Mouse (Mus musculus) cerebral cortex, adult 2 months (tissue): ENCODE data around the gene Palm2.

Experiments
- WGBS: fragments of 180-500 bp; shearing (Covaris S2); methylation state at CpG from one replicate; pipeline ENCODE4 v1.1.7; 2018; 5-methylcytosine and 5-hydroxymethylcytosine counted together

The Palm2 gene

DNA sequence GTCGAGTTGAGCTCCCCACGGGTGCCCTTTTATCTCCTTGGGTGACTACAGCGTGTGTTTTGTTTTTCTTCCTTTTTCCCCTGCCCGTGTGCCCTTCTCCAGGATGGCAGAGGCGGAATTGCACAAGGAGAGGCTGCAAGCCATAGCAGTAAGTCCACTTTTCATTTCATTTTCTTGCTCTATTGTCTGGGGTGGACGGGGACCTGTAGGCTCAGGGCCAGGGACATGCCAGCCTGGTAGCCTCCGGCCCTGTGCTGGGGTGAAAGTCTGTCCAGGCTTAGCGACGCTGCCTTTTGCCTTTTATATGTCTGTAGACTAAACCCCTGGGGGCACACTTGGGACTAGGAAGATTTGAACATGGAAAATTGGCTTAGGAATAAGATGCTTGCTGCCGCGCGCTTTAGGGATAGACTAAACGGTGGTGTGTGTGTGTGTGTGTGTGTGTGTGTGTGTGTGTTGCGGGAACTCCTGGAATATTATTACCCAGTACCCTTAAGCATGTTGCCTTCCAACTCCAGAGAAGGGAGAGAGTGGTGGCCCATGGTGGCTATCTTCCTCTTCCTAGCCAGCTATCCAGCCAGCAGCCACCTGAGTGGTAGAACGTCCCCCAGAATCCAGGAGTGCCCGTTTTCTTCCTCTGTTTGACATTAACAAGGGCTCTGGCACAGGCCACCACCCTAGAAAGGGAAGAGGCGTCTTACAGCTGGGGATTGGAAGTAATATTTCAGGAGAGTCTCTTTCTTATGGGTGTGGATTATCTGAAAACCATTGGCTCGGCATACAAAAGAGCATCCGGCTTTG is 134.4 kb downstream of the Palm2 start:
- WGBS = 41% methylated on average over 19 of the region's 19 CpGs

DNA sequence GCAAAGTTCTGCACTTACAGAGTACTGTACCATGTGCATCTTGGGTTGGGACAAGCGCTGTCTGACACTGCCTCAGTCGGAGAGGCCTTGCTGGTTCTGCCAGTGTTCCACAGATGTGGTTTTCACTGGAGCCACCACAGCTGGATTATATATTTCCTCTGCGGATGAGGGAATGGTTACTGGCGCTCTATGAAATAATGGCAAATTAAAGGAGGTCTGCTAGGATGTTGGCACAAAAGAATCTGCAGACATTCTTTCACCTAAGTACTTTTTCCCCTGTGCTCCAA is 135.0 kb downstream of the Palm2 start:
- 93% methylated on average over 4 of the region's 4 CpGs for WGBS

DNA sequence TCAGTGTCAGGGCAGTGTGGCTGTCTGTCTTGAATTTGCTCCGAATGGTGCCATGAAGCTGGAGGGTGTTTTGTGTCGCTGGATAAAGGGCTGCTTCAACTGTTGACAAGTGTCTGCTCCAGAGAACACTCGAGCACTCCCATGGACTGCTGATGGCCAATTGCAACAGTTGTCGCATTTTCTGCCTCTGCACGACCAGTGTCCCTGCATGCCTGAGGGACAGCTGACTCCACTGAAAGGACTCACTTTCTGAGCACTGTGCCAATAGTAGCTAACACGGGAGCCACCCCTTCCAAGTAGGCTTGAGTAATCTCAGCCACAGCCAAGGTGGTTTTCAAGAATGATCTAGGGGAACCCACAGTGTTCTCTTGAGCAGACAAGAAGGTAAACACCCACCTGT is 135.7 kb downstream of the Palm2 start:
- 72% methylated on average over 6 of the region's 6 CpGs for WGBS

DNA sequence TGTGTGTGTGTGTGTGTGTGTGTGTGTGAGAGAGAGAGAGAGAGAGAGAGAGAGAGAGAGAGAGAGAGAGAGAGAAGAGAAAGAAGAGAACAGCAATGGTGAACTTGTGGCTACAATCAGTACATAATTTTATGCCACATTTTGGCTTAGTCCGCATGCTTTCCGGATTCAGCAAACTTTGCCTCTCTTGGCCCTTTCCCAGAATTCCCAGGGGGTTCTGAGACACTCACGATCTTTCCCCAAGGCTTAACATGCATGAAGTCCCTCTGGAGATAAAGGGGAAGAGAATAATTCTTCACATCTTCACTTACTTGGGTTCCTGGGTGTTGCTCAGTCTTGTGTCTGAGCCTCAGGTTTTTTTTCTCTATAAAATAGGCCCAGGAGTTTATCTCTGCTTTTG is 136.2 kb downstream of the Palm2 start:
- 72% methylated on average over 3 of the region's 3 CpGs for WGBS

DNA sequence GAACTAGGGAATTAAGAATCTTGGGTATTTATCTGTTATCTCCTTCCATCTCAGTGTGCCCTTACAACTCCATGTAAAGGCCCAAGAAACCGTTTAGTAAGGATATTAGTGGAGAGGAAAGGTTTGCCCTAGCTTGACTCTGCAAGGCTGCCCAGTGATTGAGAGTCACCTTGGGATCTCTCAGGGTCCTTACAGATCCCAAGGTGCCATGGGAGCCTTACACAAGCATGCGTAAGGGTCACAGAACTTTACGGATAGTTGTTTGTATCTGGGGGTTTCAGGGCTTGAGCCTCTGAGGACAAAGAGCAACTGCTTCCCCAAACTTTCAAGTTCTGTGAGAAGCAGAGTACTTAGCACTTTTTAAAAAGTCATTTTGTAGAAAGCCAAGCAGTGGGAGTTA is 140.1 kb downstream of the Palm2 start:
- WGBS = 95% methylated on average over 3 of the region's 3 CpGs

DNA sequence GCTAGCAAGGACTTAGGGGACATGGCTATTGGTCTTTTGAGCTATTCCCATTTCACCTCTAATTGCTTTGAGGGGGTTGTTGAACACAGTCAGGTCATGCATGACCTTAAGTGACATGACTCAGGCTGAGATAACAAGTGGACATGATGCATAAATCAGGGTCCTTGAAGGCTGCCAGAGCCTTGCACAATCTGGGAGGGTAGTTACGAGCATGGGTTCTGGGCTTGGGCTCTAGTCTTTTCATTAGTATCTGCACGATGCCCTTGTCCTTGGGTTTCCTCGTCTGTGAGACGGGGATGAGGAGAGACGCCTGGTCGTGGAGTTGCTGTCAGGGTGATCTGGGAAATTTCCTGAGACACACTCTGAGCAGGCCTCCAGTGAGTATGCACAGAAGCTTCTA is 140.6 kb downstream of the Palm2 start:
- WGBS = 77% methylated on average over 6 of the region's 6 CpGs

DNA sequence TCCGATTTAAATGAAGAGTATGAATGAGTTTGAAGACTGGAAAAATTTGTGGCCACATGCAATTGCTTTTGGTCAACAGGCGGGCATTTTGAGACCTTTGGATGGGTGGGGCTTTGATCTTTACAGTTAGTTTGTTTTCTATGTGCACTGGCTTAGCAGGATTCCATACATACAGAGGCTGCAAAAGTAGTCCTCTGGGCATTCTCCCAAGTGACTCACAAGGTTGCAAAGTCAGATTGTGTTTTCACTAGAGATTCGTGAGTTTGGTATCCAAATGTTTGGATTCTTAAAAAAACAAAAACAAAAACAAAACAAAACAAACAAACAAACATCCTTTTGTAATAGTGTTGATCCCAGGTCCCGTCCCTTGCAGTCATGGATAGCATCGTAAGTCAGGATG is 141.6 kb downstream of the Palm2 start:
- WGBS = 72% methylated on average over 5 of the region's 5 CpGs

DNA sequence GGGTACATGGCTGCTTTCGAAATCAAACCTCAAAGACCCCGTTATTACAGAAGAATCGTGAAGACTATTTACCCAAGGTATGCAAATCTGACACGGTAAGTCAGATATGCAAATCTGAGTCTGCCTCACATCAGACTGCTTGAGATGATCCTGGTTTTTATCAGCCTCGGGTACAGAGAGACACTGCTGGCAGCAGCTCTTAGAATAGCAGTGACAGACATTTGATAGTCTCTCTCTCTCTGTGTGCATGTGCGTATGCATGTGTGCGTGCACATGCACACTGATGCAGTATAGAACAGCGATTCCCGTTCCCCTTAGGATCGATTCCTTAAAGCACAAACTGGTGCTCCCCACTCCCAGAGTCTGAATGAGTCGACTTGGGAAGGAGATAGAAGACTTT is 142.0 kb downstream of the Palm2 start:
- 71% methylated on average over 11 of the region's 11 CpGs for WGBS

DNA sequence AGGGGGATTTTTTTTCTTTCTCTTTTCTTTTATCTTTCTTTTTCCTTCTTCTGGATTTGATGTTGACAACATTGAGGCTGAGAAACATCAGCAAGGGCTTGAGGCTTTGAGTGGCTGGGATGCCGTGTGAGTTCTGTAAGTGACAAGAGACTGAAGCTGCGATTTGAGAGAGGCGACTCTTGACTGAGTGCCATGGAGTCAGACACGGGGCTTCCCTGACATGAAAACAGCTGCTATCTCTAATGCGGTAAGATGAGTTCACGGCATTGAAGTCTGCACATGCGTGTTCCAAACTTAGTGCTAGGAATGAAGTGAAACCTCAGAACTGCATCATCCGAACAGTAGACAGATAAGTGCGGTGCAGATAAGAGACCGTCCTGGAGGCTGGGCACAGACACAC is 145.6 kb downstream of the Palm2 start:
- 78% methylated on average over 10 of the region's 10 CpGs for WGBS

DNA sequence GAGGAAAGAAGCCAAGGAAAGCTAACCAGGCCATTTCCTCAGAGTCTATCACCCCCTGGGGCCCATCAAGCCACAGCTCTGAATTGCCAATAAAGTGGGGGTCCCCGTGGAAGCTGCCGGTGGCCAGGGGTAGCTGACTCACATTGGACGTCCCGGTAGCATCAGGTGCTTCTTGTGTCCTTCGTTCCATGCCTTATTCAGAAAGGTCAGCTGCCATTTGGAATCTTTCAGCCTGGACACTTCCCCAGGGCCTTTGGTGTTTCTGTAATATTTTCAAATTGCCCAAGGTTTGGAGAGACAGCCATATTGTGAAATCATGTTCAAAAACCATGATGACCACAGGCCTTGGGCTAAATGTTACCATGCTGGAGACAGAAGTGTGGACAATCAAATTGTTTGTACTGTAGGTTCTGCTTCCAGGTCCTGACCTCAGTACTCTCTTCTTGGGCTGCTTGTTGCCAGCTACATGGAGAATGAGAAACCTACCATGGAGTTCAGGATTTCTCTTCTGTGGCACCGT is 151.3 kb downstream of the Palm2 start:
- WGBS = 95% methylated on average over 6 of the region's 6 CpGs

DNA sequence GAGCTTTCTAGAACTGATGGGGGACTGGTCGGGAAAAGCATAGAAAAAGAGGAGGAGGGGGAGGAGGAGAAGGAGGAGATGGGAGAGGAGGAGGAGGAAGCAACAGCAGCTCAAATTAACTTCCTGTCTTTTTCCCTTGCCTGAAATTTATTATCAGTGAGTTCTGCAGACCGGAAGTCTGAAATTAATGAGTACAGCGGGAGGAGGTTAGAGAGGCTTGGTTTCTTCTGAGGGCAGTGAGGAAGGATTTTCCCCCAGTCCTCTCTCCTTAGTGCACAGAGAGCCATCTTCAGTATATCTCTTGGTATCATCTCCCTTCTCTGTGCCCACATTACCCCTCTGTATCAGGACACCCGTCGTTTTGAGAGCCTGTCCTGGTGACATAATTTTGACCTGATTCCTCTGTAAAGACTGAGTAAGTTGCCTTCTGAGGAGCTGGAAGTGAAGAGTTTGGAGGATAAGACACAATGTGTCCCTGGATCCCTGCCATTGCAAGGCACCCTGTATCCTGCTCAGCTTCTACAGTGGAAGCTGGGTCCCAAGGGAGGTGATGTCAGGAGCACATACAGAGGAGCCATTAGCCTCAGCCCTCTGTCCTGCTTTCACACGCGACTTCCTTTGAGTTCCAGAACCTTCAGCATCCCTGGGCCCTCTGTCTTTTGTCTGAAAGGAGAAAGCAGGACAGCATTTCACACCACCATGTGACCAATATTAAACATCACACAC is 153.0 kb downstream of the Palm2 start:
- WGBS = 69% methylated on average over 7 of the region's 7 CpGs

DNA sequence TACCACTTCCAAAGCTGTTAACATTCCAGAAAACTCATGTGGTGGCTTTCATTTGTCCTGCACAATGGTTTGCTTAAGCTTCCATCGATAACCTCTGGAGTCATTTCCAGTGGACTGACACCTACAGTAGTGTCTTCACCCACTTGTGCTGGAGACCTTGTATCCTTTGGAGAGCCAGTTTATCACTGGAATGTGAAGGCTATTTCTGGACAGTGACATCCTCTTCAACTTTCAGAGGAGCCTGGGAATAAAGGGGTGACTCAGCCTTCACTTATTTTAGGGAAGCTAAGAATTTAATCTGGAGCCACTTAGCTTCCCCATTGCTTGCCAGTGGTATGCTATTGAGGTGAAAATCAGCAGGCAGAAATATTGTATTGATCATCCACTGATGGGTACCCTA is 154.3 kb downstream of the Palm2 start:
- WGBS = 82% methylated on average over 1 of the region's 1 CpGs

DNA sequence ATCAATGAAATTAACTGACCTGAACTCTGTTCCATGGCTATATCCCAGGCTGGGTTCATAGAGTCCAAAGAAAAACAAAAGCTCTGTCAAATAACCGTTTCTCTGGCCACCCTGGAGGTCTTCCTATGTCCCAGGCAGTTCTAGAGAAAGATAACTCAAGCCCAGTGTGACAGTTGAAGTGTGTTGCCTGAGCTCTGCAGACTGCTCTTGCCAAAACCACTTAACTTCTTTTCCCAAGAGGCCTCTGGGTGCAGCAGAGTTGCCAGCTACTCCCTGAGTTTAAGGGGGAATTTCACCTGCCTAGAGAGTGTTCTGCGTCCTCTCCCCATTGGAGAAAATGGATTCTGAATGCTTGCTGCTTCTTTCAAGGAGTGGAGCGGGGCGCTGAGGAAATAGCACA is 158.7 kb downstream of the Palm2 start:
- 92% methylated on average over 4 of the region's 4 CpGs for WGBS

DNA sequence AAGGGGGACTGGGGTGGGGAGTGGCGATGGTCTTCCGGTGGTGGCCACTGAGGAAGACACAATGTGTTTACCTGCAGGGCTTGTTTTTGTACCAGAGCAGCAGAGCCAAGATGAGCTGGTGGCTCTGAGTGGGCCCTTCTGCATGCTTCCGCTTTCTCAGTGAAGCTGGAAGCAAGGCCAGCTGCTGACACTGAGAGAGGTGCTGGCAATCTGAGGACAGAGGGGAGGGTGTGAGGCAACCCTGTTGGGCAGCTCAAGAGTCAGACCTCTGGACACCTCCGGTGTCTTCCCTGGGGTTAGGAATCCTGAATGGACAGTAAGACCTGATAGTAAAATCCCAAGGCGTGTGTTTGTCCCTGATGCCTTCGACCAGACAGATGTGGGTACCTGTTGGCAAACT is 165.9 kb downstream of the Palm2 start:
- WGBS = 95% methylated on average over 6 of the region's 6 CpGs

DNA sequence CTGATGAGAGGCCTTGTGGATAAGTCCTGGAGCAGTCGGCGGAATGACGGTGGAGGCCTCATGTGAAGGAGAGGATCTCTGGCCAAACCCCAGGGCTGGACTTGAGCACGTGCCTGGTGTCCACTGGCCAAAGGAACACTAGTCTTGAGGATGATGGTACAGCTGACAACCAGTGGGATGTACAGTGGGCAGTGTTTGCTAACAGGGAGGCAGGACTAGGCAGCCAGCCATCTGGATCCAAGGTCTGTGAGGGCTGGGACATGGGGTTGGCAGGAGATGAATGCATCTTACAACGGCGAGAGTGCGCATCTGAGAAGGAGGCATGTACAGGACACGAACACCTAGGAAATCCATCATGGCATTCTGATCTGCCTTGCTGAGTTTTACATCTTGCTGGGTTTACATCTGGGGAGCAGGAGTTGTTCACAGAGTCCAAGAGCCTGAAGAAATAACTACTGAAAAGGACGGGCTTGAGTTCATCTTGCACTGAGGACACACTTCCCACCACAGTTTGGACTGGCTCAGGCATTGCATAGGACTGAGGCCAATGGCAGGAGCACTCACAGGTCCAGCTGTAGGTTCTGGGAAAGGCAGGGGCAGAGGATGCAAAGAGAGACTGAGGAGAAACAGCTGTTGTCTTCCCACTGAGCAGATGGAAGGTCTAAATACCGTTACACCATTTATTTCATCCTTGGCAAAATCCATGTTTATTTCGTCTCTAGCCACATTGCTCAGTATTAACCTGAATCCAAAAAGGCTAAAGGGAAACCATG is 166.8 kb downstream of the Palm2 start:
- WGBS = 71% methylated on average over 11 of the region's 11 CpGs

DNA sequence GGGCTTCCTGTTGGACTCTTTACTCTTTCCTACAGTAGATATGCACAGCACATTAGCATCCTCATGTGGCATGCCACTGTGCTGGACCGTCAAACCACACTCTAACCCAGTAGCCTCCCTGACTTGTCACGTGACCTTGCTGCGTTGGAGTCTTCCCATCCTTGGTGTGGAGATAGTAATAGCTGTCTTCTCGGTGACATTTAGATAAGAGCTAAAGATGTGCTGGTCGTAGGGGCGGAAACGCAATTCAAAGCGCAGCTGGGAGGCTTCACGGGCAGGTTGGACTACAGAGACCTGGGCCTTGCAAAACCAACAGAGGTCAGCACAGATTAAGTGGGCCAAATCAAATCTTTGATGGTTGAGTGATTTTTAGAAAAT is 167.4 kb downstream of the Palm2 start:
- 92% methylated on average over 9 of the region's 9 CpGs for WGBS

DNA sequence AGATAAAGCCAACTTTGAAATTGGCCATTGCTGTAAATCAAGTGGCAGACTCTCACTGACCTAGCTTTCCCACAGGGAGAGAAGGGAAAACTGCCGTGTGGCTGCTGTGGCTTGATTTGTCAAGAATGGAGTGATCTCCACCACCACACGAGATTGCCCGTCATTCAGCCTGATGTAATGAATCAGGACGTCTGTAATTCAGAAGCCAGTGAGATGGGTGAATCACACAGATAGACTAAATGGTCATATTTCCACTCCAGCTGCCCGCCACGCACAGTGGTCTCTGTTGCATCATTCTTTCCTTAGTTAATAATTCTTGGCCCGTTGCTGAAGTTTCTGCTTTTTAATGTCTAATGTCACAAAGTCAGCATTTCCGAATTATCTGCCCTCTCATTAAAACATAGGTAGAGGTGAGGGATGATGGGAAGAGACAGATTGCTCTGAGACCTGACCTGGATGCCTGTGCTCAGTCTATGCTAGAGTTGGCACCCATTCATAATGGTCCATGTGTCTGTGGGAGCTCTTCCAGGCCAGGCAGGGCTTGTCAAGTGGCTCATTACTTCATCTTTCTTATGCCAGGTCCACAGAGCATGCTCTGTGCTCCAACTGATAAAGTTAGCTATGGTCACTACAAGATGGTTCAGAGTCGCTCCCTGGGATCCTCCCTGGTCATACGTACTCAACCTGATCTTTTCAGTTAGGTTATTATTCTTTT is 168.0 kb downstream of the Palm2 start:
- 88% methylated on average over 10 of the region's 10 CpGs for WGBS

DNA sequence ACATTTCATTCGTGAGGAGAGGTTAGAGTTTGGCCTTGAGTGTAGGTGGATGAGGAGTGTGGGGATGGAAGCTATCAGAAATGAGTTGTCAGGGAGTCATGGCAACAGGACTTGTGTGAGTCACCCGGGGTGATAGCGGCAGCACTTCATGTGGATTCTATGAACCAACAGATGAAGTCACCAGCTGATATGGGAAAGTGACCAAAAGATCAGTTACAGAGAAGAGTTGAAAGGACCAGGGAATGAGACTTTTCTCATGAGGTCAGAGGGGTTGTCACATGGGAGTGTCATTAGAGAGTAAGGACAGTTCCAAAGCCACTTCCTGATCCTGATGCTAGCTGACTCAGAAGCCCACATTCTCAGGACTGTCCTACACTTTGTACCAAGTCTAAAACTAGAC is 172.2 kb downstream of the Palm2 start:
- WGBS = 57% methylated on average over 3 of the region's 3 CpGs

DNA sequence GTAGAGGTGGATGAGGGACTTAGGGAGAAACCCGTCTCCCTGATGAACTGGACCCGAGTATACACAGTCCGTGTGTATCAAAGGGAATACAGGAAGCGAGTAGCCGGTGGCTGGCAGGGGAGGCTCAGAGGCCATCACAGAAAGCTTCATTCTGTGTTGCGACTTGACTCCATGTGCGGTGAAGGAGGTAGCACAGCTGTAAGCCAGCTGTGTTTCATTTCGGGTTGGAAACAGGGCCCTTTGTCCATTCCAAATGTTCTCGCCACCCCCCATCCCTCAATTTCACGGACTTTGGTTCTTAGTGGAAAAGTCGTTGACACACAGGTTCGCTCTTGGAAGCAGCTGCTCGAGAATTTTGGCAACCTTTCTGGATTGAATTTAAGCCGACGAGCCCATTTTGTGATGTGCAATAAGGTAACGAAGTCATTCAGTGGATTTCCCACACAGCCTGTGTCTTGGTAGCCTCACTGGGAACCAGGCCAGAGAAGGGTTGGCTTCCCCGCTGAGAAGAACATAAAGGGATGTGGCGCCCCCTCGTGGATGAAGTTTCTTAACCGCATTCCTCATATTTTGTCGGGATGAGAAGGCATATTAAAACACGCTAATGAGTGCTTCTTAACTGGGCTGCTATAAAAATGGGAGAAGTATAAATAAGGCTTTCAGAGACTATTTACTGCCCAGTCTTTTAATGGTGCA is 173.3 kb downstream of the Palm2 start:
- 18% methylated on average over 22 of the region's 22 CpGs for WGBS

DNA sequence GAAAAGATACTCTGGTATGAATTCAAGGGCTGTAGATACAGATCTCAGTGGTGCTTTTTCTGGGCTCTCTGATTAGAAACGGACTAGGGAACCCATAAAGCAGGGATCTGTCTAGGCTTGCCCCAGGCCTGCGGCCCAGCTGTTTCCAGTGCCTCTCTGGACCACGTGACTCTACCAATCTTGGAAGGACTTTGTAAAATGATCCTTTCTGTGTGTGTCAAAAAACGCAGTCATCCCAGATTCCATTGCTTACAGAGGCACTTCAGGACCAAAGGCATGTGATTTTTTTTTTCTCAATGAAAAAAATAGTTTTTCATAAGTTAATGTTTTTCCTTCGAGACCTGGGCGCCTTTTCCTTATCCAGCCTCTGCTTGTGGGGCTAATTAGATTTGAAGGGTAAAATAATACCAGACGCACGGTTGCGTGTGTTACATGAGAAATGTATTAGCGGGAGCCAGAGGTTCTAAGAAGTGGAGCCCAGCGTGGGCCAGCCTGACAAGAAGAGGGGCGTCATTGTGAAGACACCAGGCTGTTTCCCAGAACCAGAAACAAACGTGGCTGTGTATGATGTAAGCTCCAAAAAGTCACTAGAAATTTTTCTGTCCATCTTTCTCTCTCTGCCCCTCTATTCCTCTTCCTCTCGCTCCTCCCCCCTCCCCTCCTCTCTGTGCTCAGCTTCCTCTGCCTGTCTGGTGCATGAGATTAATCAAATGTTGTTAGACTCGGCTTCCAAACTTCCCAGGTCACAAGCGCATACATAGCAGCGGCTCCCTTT is 177.4 kb downstream of the Palm2 start:
- WGBS = 70% methylated on average over 17 of the region's 17 CpGs

DNA sequence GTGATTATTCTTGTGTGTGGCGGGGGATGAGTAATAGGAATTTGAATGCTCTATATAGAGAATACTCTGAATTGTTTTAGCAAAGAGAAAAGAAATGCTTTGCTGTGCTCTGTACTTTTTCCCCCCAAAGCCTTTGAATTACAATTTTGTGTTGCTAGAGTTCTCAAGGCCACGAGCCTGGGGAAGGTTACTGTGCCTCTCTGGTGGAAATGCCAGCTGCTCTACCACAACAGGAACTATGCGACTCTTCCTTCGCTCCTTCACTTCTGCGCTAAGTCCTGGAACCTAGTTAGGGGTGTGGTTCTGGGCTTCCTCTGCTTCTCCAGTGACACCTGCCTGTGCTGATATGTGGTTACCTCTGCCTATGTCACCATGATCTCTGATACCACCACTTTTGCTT is 178.7 kb downstream of the Palm2 start:
- WGBS = 69% methylated on average over 5 of the region's 5 CpGs
